Mouse (Mus musculus): ENCODE measurements at regions not wholly inside any gene's neighbourhood (a gene's known extent, or its start where the extent isn't known, plus 50 kb on each side); places are given as distances from the start of the nearest gene placed in this dataset.

DNA sequence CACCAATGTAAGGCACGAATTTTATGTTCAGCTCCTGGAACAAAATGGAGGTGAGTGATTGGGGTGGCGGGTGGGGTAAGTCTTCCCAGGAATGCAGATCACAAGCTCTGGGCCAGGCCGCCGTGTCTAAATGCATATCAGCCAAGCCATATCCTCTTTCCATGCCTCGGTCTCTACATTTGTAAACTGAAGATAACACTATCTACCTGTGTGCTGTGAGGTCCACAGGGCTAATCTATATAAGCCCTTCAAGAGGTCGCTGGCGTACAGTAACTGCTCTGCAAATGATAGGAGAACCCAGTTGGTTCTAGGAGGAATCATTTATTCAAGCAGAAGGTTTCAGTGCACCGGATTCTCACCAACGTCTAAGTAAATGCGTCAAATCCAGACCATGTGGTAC is 92.4 kb upstream of the Six2 start:
- ATAC-seq (ENCODE audit: insufficient read depth) (peak; percentile 31; the same call in 1 of the 2 replicates), DNase-seq (ENCODE audit: low read depth in 3 of 3, low spot score in 3 of 3) (no peak)
- no peak overlapping the region for H3K27ac ChIP-seq
- WGBS (ENCODE audit: insufficient replicate concordance), result 47% methylated on average over 10 of the region's 10 CpGs
- H3K9ac ChIP-seq (replicated peaks), result no peak overlapping the region
- TF ChIP-seq EP300 (IDR thresholded peaks at IDR 0.05; ENCODE audit: low read depth) (peak; percentile 64), CTCF (IDR thresholded peaks at IDR 0.05; ENCODE audit: low read depth) (no peak)
- H3K36me3 ChIP-seq (replicated peaks; ENCODE audit: control insufficient read depth, insufficient read depth, low read depth), result no peaks in the 10 kb centered on the region
- H3K4me3 ChIP-seq (ENCODE audit: insufficient read depth in 1 of 2, low read depth in 2 of 2, low read length in 2 of 2), result no peak overlapping the region
- H3K4me2 ChIP-seq (ENCODE audit: low read depth), result no peak overlapping the region
- H3K27me3 ChIP-seq (ENCODE audit: control insufficient read depth, insufficient read depth, low read length), result no peaks in the 10 kb centered on the region
- no peaks in the 10 kb centered on the region for H3K4me1 ChIP-seq (replicated peaks; ENCODE audit: control insufficient read depth in 2 of 2, insufficient read depth in 2 of 2, low read length in 1 of 2)
- no peaks in the 10 kb centered on the region for H3K9me3 ChIP-seq (ENCODE audit: control insufficient read depth, low read length)

DNA sequence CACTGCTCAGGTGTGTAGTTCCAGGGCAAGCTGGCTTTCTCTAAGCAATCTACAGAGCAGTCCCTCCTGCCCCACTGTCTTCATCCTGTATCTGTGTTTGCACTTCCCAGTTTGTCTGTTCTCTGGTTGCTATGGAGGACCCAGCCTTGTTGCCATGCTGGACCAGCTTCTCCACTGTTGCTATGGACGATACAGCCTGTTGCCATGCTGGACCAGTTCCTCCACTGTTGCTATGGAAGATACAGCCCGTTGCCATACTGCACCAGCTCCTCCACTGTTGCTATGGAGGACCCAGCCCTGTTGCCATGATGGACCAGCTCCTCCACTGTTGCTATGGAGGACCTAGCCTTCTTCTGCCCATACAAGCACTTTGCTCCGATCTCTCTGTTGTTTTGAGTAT is 88.8 kb upstream of the Six2 start:
- TF ChIP-seq EP300 (IDR thresholded peaks at IDR 0.05; ENCODE audit: low read depth) (no peak), CTCF (IDR thresholded peaks at IDR 0.05; ENCODE audit: low read depth) (no peak)
- no peak overlapping the region for H3K4me3 ChIP-seq (ENCODE audit: insufficient read depth in 1 of 2, low read depth in 2 of 2, low read length in 2 of 2)
- no peaks in the 10 kb centered on the region for H3K36me3 ChIP-seq (replicated peaks; ENCODE audit: control insufficient read depth, insufficient read depth, low read depth)
- 46% methylated on average over 3 of the region's 3 CpGs for WGBS (ENCODE audit: insufficient replicate concordance)
- ATAC-seq (ENCODE audit: insufficient read depth), result no peak
- H3K9ac ChIP-seq (replicated peaks), result no peak overlapping the region
- no peaks in the 10 kb centered on the region for H3K4me1 ChIP-seq (replicated peaks; ENCODE audit: control insufficient read depth in 2 of 2, insufficient read depth in 2 of 2, low read length in 1 of 2)
- DNase-seq (ENCODE audit: low read depth in 3 of 3, low spot score in 3 of 3), result no peak
- no peaks in the 10 kb centered on the region for H3K9me3 ChIP-seq (ENCODE audit: control insufficient read depth, low read length)
- no peak overlapping the region for H3K27ac ChIP-seq
- H3K27me3 ChIP-seq (ENCODE audit: control insufficient read depth, insufficient read depth, low read length), result no peaks in the 10 kb centered on the region
- H3K4me2 ChIP-seq (ENCODE audit: low read depth), result no peak overlapping the region

DNA sequence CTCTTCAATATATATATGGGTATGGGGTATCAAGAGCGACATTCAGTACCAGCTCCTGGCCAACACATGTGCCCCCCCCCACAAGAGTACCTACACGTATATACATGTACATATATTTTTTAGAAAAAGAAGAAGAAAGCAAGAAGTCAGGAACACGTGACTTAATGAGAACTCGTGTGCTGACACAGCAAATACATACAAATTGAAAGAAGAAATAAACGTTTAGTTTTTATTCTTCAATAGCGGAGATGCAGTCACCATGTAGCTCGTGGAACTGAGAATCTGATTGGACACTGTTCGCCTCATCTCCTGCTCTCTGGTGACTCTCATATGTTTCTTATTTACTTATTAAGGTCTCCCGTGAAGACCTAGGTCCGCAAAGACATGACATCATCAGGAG is 80.3 kb upstream of the Six2 start:
- H3K36me3 ChIP-seq (replicated peaks; ENCODE audit: control insufficient read depth, insufficient read depth, low read depth), result no peaks in the 10 kb centered on the region

DNA sequence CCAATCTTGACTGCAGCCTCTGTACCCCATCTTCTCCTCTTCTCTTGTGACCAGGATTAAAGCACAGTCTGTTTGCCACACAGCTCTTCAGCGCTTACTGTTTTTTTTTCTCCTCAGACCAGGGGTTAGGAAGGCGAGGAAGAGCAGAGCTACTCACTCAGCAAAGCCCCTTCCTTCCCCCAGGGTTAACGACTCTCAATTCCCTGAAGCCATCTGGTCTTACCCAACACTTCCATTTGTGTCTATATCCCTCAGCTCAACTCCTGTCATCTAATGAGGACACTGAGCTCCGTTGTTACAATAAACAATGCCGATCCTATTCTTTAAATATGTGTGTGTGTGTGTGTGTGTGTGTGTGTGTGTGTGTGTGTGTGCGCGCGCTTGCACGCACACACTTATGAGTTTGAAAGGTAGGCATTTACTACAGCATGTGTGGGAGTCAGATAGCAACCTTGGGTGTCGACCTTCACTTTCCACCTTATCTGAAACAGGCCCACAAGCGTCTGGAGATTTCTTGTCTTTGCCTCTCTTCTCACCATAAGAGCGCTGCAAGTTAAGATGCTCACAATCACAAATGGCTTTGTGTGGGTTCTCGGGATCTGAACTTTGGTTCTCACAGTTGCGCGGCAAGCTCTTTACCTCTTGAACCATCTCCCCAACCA is 79.3 kb upstream of the Six2 start:
- WGBS (ENCODE audit: insufficient replicate concordance), result 61% methylated on average over 15 of the region's 15 CpGs
- ATAC-seq (ENCODE audit: insufficient read depth), result no peak
- Histone ChIP-seq H3K27me3 (ENCODE audit: control insufficient read depth, insufficient read depth, low read length) (no peaks in the 10 kb centered on the region), H3K4me2 (ENCODE audit: low read depth) (no peak overlapping the region), H3K4me3 (ENCODE audit: insufficient read depth in 1 of 2, low read depth in 2 of 2, low read length in 2 of 2) (no peak overlapping the region), H3K4me1 (replicated peaks; ENCODE audit: control insufficient read depth in 2 of 2, insufficient read depth in 2 of 2, low read length in 1 of 2) (no peaks in the 10 kb centered on the region), H3K9me3 (ENCODE audit: control insufficient read depth, low read length) (no peaks in the 10 kb centered on the region), H3K36me3 (replicated peaks; ENCODE audit: control insufficient read depth, insufficient read depth, low read depth) (no peaks in the 10 kb centered on the region), H3K27ac (no peak overlapping the region), H3K9ac (replicated peaks) (no peak overlapping the region)
- no peak for TF ChIP-seq CTCF (IDR thresholded peaks at IDR 0.05; ENCODE audit: low read depth)
- TF ChIP-seq EP300 (IDR thresholded peaks at IDR 0.05; ENCODE audit: low read depth), result no peak
- DNase-seq (ENCODE audit: low read depth in 3 of 3, low spot score in 3 of 3), result peak in 2 of 3 experiments; percentile 14 to 33

More for the DNA sequence above, 80.3 kb upstream of the Six2 start:
- Histone ChIP-seq H3K4me2 (ENCODE audit: low read depth) (no peak overlapping the region), H3K9me3 (ENCODE audit: control insufficient read depth, low read length) (no peaks in the 10 kb centered on the region), H3K4me3 (ENCODE audit: insufficient read depth in 1 of 2, low read depth in 2 of 2, low read length in 2 of 2) (no peak overlapping the region), H3K9ac (replicated peaks) (no peak overlapping the region), H3K27ac (no peak overlapping the region), H3K4me1 (replicated peaks; ENCODE audit: control insufficient read depth in 2 of 2, insufficient read depth in 2 of 2, low read length in 1 of 2) (no peaks in the 10 kb centered on the region), H3K27me3 (ENCODE audit: control insufficient read depth, insufficient read depth, low read length) (no peaks in the 10 kb centered on the region)
- DNase-seq (ENCODE audit: low read depth in 3 of 3, low spot score in 3 of 3), result no peak
- 66% methylated on average over 10 of the region's 10 CpGs for WGBS (ENCODE audit: insufficient replicate concordance)
- no peak for ATAC-seq (ENCODE audit: insufficient read depth)
- TF ChIP-seq EP300 (IDR thresholded peaks at IDR 0.05; ENCODE audit: low read depth) (no peak), CTCF (IDR thresholded peaks at IDR 0.05; ENCODE audit: low read depth) (no peak)

DNA sequence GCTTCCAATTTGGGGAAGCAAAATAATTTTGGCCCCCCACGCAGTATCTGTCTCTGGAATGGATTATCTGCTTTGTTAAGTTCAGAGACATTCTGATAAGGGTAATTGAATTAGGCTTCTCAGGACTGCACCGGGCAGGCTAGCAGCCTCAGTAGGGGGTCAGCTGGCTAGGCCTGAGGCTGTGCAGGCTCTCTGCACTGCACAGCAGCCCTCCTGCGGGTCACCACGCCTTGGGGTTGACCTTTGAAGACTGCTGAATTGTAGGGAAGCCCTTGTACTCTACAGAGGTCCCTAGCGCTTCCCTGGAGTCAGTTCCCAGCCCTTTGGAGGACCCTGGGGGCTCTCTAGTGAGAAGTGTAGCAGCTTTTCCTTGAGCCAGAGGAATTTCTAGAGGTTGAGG is 78.5 kb upstream of the Six2 start:
- H3K4me1 ChIP-seq (replicated peaks; ENCODE audit: control insufficient read depth in 2 of 2, insufficient read depth in 2 of 2, low read length in 1 of 2), result no peaks in the 10 kb centered on the region
- ATAC-seq (ENCODE audit: insufficient read depth) (no peak), DNase-seq (ENCODE audit: low read depth in 3 of 3, low spot score in 3 of 3) (no peak)
- no peak overlapping the region for H3K4me2 ChIP-seq (ENCODE audit: low read depth)
- no peak overlapping the region for H3K9ac ChIP-seq (replicated peaks)
- no peaks in the 10 kb centered on the region for H3K9me3 ChIP-seq (ENCODE audit: control insufficient read depth, low read length)
- 17% methylated on average over 5 of the region's 5 CpGs for WGBS (ENCODE audit: insufficient replicate concordance)
- no peak overlapping the region for H3K27ac ChIP-seq
- H3K27me3 ChIP-seq (ENCODE audit: control insufficient read depth, insufficient read depth, low read length), result no peaks in the 10 kb centered on the region
- no peaks in the 10 kb centered on the region for H3K36me3 ChIP-seq (replicated peaks; ENCODE audit: control insufficient read depth, insufficient read depth, low read depth)
- TF ChIP-seq EP300 (IDR thresholded peaks at IDR 0.05; ENCODE audit: low read depth), result no peak
- TF ChIP-seq CTCF (IDR thresholded peaks at IDR 0.05; ENCODE audit: low read depth), result no peak
- no peak overlapping the region for H3K4me3 ChIP-seq (ENCODE audit: insufficient read depth in 1 of 2, low read depth in 2 of 2, low read length in 2 of 2)
